Mouse (Mus musculus) kidney, postnatal 0 days (tissue): Measurements from ENCODE around the gene Dnajb5. TPM values are rescaled to one million over a fixed set of nuclear protein-coding genes. Genes with fewer than 3 reads are reported as not detected.
"Not testable (repeated sequence)": the region's sequence is repeated elsewhere in the genome, so short reads cannot be mapped to it uniquely, and the experiment has no call there.

Experiments
- ATAC-seq: fragments of 200-750 bp; cut with Nextera tagmentation; replicated peaks from 2 replicates; pipeline ENCODE4 v1.8.0; 2017; ENCODE audit warnings: low read depth, moderate number of reproducible peaks, moderate TSS enrichment, moderate library complexity; ENCODE audit not compliant: low FRiP score
- DNase-seq: peaks from one replicate; pipeline ENCODE4 v3.0.0-alpha.2; 2016; ENCODE audit warnings: low spot score
- H3K27ac ChIP-seq: fragments of 300-500 bp; sonication (generic); 2 replicates; pipeline ENCODE4 v1.5.1; 2014; ENCODE audit warnings: mild to moderate bottlenecking
- H3K27me3 ChIP-seq: fragments of 300-500 bp; sonication (generic); 2 replicates; pipeline ENCODE4 v1.6.1; 2014; ENCODE audit warnings: low read length, mixed read lengths; ENCODE audit not compliant: insufficient read depth
- H3K36me3 ChIP-seq: fragments of 300-500 bp; sonication (generic); 2 replicates; pipeline ENCODE4 v1.6.1; 2014; ENCODE audit warnings: low read length, mixed read lengths; ENCODE audit not compliant: insufficient read depth
- H3K4me1 ChIP-seq: fragments of 300-500 bp; sonication (generic); replicated peaks from 2 replicates; pipeline ENCODE4 v1.6.1; 2014; ENCODE audit warnings: antibody characterized with exemption, low read length, mixed read lengths; ENCODE audit not compliant: insufficient read depth
- H3K4me2 ChIP-seq: fragments of 300-500 bp; sonication (generic); 2 replicates; pipeline ENCODE4 v1.6.1; 2014; ENCODE audit warnings: mild to moderate bottlenecking, low read length, moderate library complexity, mixed read lengths
- H3K4me3 ChIP-seq: fragments of 300-500 bp; sonication (generic); replicated peaks from 2 replicates; pipeline ENCODE4 v1.5.1; 2014; ENCODE audit warnings: low read depth, low read length
- H3K9ac ChIP-seq: fragments of 300-500 bp; sonication (generic); 2 replicates; pipeline ENCODE4 v1.6.1; 2014; ENCODE audit warnings: low read depth, low read length
- H3K9me3 ChIP-seq: fragments of 300-500 bp; sonication (generic); replicated peaks from 2 replicates; pipeline ENCODE4 v1.6.1; 2016; ENCODE audit warnings: low read length, inconsistent platforms, mixed read lengths
- CTCF ChIP-seq: IDR thresholded peaks from 2 replicates; pipeline ENCODE4 v1.5.1; 2016; ENCODE audit warnings: antibody characterized with exemption, low read depth, mild to moderate bottlenecking, moderate library complexity
- WGBS: fragments of 180-500 bp; shearing (Covaris S2); extraction: QIAGEN DNeasy Blood & Tissue Kit; methylation state at CpG from one replicate; pipeline ENCODE4 v1.1.7; 2014; 5-methylcytosine and 5-hydroxymethylcytosine counted together
- polyA plus RNA-seq: library from polyadenylated mRNA; unstranded; fragments of >200 nt; fragmentation: Nextera tagmentation; extraction: Ambion mirVana; gene quantifications from 2 replicates; pipeline ENCODE4 v1.2.1, GENCODE M21; 2015

The Dnajb5 gene
- polyA plus RNA-seq, 1 experiment from 2014 or later: 4.6 TPM

DNA sequence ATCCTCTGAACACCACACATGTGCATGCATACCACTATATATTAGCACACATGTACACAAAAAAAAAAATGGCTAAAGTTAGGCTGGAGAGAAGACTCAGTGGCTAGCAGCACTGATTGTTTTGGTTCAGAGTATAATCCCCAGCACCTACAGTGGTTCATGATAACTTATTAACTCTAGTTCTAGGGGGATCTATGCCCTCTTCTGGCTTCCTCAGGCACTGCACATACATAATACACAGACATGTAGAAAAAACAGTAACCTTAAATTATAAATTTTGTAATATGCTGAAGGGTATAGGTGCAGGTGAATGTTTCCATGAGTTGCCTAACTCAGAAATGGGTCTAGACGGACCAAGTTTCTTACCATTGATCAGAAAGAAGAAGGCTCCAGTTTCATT, 38.7 kb downstream of the Dnajb5 start:
- Histone ChIP-seq H3K4me1 (no peaks in the 10 kb centered on the region), H3K4me2 (no peak overlapping the region), H3K9me3 (no peaks in the 10 kb centered on the region), H3K9ac (no peak overlapping the region), H3K27me3 (no peaks in the 10 kb centered on the region), H3K36me3 (peaks cover 81% of the 10 kb centered on the region), H3K4me3 (no peak overlapping the region), H3K27ac (no peak overlapping the region)
- WGBS: 81% methylated on average over 1 of the region's 1 CpGs
- peak; percentile 42 for TF ChIP-seq CTCF
- ATAC-seq (no peak), DNase-seq (no peak)

DNA sequence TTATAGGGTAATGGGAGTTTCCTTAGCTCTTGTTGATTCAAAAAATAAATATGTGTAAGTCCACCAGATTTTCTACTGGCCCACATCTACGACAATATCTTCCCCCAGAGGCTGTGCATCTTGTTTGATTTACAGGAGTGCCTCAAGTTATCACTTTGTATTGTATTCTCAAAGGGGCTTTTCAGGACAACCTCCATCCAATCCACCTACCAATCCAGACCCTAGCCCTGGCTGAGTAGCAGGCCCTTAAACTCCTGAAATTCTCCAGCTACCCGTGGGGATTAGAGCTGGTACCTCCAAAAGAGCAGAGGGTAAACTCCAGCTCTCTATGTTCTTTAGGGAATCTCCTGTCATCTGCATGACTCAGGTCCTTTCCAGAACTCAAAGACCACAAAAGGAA, 48.4 kb downstream of the Dnajb5 start:
- Histone ChIP-seq H3K27ac (no peak overlapping the region), H3K4me1 (peaks cover 15% of the 10 kb centered on the region), H3K4me3 (0 out of 2 replicates have a peak overlapping the region, but pooled peaks have one; percentile 67), H3K9me3 (no peaks in the 10 kb centered on the region), H3K9ac (0 out of 2 replicates have a peak overlapping the region, but pooled peaks have one; percentile 96), H3K27me3 (no peaks in the 10 kb centered on the region), H3K4me2 (peak overlapping the region; percentile 56), H3K36me3 (peaks cover 22% of the 10 kb centered on the region)
- no peak for TF ChIP-seq CTCF
- ATAC-seq (no peak), DNase-seq (no peak)
- WGBS: 47% methylated on average over 2 of the region's 2 CpGs

DNA sequence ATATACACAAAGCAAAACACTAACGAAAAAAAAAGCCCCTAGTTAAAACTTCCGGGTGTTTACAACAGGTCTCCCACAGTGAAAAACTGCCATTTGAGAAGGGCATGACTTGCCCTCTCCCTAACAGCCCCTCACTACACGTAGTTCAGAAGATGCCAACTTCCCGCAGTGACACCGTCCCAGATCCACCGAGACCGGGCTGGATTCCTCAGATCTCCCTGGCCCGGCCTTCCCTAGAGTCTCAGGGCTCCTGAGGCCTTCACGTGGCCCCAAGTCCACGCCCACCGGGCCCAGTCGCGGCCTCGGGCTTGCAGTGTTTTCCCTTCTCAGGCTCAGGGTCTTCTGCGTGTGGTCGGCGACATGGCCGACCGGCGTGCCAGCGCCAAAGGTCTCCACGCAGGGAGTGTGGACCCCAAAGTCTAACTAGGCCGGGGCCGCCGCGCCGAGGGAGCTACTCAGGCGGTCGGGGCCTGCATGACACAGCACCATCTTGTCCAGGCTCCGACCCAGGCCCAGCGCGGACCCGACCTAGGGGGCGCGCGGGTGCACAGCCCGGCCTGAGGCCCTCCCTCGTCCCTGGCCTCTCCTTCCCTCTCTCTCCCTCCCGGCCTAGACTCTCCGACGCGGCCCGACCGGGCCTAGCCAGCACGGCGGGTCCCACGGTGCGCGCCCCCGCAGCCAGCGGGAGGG, 50.0 kb downstream of the Dnajb5 start:
- Histone ChIP-seq H3K4me3 (peak overlapping the region; percentile 67), H3K9me3 (no peaks in the 10 kb centered on the region), H3K4me1 (peaks cover 15% of the 10 kb centered on the region), H3K4me2 (peak overlapping the region; percentile 56), H3K27me3 (no peaks in the 10 kb centered on the region), H3K9ac (peak overlapping the region; percentile 96), H3K27ac (peak overlapping the region; percentile 99), H3K36me3 (peaks cover 7% of the 10 kb centered on the region; the same call in 1 of the 2 replicates)
- ATAC-seq: peak; percentile 78
- TF ChIP-seq CTCF: peak; percentile 44; the same call in 1 of the 2 replicates
- peak; percentile 83 for DNase-seq
- WGBS: under 1% methylated on average over 40 of the region's 51 CpGs

DNA sequence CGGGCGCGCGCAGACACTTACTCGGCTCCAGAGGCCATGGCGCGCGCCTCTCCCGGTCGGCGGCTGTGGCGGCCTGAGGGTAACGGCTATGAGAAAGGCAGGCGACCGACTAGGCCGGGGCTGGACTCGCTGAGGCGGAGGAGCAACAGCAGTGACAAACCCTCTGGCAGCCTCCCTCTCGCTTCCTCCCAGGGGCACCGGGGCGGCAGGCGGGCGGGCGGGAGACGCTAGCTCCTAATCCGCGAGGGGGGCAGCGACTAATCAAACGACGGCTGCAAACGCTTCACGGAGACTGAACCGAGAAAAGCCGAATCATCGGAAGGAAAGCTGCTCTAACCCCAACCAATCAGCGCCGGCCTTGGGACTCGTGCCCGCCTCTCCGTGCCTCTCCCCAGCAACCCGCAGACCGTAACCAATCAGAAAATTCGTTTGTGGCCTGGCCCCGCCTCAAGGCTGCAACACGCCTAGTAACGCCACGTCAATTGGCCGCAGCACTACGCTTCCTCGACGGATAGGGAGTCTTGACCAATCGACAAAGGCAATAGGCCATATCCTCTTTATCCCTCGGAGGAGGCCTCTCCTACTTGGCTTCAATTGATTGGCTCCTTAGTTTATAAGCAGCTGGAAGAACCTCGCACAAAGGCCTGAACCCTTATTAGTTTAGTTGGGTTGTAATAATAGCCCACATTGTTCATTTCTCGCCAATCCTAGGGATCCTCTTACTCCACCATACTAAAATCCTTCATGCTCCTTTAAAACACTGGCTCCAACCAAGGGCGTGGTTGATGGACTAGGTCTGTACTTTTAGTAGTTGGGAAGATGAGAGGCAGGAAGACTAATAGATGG, 50.8 kb downstream of the Dnajb5 start, which contains the start of gene Vcp:
Vcp (minus strand) TSS at position 367 of the 846 bp plus-strand sequence.
- not testable (repeated sequence) for H3K36me3 ChIP-seq, H3K27me3 ChIP-seq, H3K9me3 ChIP-seq
- ATAC-seq (peak; percentile 97), DNase-seq (peak; percentile 100)
- Histone ChIP-seq H3K4me1 (peaks cover 15% of the 10 kb centered on the region), H3K9ac (peak within 1 kb of the TSS; percentile 96), H3K27ac (peak within 1 kb of the TSS; percentile 99), H3K4me3 (peak within 1 kb of the TSS; percentile 67), H3K4me2 (peak within 1 kb of the TSS; percentile 56)
- WGBS: 1% methylated on average over 45 of the region's 56 CpGs

DNA sequence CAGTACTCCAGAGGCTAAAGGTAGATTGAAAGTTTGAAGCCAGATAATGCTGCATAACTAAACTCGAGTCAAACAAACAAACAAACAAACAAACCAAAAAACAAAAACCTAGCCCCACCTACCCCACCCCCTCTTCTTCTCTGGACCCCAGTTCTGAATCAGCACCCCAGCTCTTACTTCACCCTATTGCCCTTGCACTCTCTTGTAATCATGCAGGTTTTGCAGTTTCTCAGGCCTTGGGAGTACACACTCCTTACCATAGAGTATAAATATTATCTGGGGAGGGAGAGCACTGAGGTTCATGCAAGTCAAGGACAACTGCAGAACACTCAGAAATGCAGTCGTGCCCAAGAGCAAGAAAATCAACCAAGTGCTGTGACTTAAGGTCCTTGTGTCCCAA, 51.7 kb downstream of the Dnajb5 start:
- ATAC-seq: no peak
- no peaks in the 10 kb centered on the region for H3K27me3 ChIP-seq
- TF ChIP-seq CTCF: no peak
- 0 out of 2 replicates have a peak, but pooled peaks cover 3% of the 10 kb centered on the region for H3K36me3 ChIP-seq
- no peak for DNase-seq
- peaks cover 15% of the 10 kb centered on the region for H3K4me1 ChIP-seq
- no peaks in the 10 kb centered on the region for H3K9me3 ChIP-seq
- no peak overlapping the region for H3K27ac ChIP-seq
- H3K4me3 ChIP-seq: no peak overlapping the region
- no peak overlapping the region for H3K4me2 ChIP-seq
- no peak overlapping the region for H3K9ac ChIP-seq
- 91% methylated on average over 2 of the region's 2 CpGs for WGBS

DNA sequence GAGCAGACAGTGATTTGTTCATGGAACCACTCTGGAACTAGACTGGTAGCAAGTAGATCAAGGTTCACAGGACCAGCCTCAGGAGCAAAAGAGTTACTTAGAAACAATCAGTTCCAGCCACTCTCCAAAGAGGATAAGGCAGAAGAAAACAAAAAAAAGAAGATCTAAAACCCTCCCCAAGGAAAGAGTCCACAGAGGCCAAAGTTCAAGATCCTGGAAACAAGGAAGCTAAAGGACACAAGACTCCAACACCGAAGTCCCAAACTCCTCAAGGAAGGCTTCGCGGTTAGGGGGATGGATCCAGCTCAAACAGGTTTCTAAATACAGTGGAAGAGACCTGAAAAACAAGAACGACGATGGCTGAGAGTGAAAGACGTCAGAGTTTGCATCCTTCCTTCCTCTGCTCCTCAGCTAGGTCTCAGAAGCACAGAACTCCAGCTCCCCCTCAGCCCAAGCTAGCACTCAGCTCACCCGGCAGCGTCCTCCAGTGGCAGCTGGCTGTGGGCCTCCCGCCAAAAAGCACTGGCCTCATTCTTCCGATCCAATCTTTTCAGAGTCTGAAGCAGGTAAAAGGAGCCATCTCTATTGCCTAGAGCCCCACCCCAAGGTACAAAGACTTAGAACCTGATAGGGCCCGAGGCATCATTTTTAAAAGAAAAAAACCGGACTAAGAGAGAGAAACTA, 53.3 kb downstream of the Dnajb5 start:
- no peaks in the 10 kb centered on the region for H3K27me3 ChIP-seq
- whole genome bisulfite sequencing: 71% methylated on average over 12 of the region's 12 CpGs
- no peak for ATAC-seq
- DNase-seq: no peak
- no peak for TF ChIP-seq CTCF
- peaks cover 10% of the 10 kb centered on the region for H3K4me1 ChIP-seq
- H3K9ac ChIP-seq: no peak overlapping the region
- 0 out of 2 replicates have a peak, but pooled peaks cover 3% of the 10 kb centered on the region for H3K36me3 ChIP-seq
- no peak overlapping the region for H3K4me2 ChIP-seq
- H3K4me3 ChIP-seq: no peak overlapping the region
- no peak overlapping the region for H3K27ac ChIP-seq
- no peaks in the 10 kb centered on the region for H3K9me3 ChIP-seq
